In the genomic region with DNA sequence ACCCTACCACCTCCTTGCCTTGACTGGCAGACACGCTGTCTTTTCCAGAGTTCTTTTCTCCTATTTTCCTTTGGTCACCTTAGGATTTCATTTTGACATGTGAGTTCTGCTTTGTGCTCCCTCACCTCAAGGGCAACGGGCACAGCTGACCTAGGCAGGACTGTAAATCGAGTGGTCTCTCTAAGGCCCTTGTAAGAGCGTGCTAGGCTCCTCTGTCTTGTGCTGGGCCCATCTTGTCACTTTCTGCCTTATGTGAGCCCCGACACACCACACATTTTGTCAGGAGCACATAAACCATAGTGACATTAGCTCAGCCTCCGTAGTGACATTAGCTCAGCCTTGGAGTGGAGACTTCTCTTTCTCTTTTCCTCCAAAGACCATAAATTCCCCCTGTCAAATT, we compare ENCODE assay signal across 20 mouse cellular contexts.
"Had no signal": no experiment of that assay in that cellular context is flagged by ENCODE, and none has a peak within 500 bp of the region (broad histone marks: within the 10 kb centered on the region; RNA-seq: fewer than 3 reads in every experiment).

No protein-coding gene starts in this region.

- H3K4me2 ChIP-seq: lung, embryonic 14.5 days; midbrain, embryonic 13.5 days; neural tube, embryonic 13.5 days; neural tube, embryonic 15.5 days; stomach, embryonic 15.5 days had no signal

- DNase-seq: lung, adult 18-20 months; lung, embryonic 14.5 days; lung, postnatal 10 days; lung, postnatal 4 days; retina, postnatal 1 day; right cerebral cortex, adult 18-20 months; right cerebral cortex, postnatal 25 days; right cerebral cortex, postnatal 4 days; spleen, adult 18-20 months; thymus, adult 2 months; thymus, postnatal 25 days; thymus, postnatal 4 days had no signal

- H3K27me3 ChIP-seq: midbrain, embryonic 13.5 days; neural tube, embryonic 13.5 days; neural tube, embryonic 15.5 days; stomach, embryonic 15.5 days had no signal

- H3K9ac ChIP-seq: lung, embryonic 14.5 days; midbrain, embryonic 13.5 days; neural tube, embryonic 13.5 days; neural tube, embryonic 15.5 days; stomach, embryonic 15.5 days had no signal

- H3K36me3 ChIP-seq: midbrain, embryonic 10.5 days; midbrain, embryonic 13.5 days; neural tube, embryonic 13.5 days; neural tube, embryonic 15.5 days; stomach, embryonic 15.5 days had no signal

- H3K27ac ChIP-seq: midbrain, embryonic 10.5 days; midbrain, embryonic 13.5 days; neural tube, embryonic 13.5 days; neural tube, embryonic 15.5 days; stomach, embryonic 15.5 days; stomach, postnatal 0 days had no signal

- H3K9me3 ChIP-seq: midbrain, embryonic 13.5 days; neural tube, embryonic 13.5 days; neural tube, embryonic 15.5 days; stomach, embryonic 15.5 days had no signal

- H3K4me1 ChIP-seq: stomach, embryonic 15.5 days had no signal

- ATAC-seq: midbrain, embryonic 13.5 days; midbrain, embryonic 16.5 days had no signal

- H3K4me3 ChIP-seq: midbrain, embryonic 10.5 days; midbrain, embryonic 13.5 days; myocyte; neural tube, embryonic 13.5 days; neural tube, embryonic 15.5 days; stomach, embryonic 15.5 days had no signal
